Mouse (Mus musculus) layer of hippocampus, adult 6 months (tissue): ENCODE measurements around the gene Prr14l. TPM values are rescaled to one million over a fixed set of nuclear protein-coding genes. Genes with fewer than 3 reads are reported as not detected.

ENCODE experiments used
- long read RNA-seq, 2 experiments: library from polyadenylated mRNA; unstranded; transcript quantifications; one replicate each; pipeline ENCODE4 v2.0.0; 2019 to 2020
- polyA plus RNA-seq: library from polyadenylated mRNA; unstranded; fragments of <200 nt; fragmentation: Nextera tagmentation; gene quantifications from 2 replicates; pipeline ENCODE4 v1.2.3, GENCODE M21; 2021

Prr14l gene
- 14.1 and 17.0 TPM in 2 replicates for polyA plus RNA-seq
- long read RNA-seq, experiment 1, partial matches to known transcripts: 10 of 25 reads
- long read RNA-seq, experiment 1, other reads (novel, unspliced or antisense): 15 of 25 reads
- long read RNA-seq, experiment 2, partial matches to known transcripts: 12 of 42 reads
- long read RNA-seq, experiment 2, other reads (novel, unspliced or antisense): 30 of 42 reads

DNA sequence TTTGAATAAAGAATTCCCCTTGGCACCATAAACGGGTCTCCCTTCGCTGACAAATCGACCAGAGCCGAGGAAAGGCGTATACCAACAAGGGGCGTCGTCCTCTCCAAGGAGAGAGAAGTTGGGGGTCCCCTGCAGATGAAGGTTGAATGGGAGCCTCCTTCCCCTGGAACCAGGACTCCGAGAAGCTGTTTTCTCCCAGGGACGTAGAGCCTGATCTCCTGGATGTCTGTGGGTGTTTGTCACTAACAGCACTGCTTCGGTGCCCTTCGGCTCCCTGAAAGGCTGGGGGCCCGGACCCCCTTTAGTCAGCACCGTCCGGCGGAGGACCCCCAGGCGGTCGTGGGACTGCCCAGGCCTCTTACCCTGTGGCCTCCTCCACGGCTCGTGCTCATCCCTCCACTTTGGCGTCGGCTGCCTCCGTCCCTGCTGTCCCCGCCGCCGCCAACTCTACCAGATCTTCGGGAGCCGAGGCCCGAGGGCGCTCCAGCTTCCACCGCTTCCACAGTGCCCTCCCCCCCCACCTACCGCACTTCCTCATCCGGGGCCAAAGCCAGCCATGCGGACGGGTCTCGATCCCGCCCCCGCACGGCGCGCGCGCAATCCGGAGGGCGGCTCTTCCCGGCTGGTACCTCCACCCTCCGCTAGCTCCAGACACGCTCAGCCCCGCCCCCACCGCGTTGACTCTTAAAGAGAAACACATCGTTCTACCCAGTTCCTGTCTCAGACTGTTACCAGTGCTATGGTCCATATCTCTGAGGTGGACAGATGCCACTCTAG, at the start of gene Prr14l:
TSS of gene Prr14l (minus strand) at position 526 of the 777 bp plus-strand sequence.

GRCm38 (mm10) chr5:32863253-32864228, 9.5 kb upstream of the Prr14l start, which contains the start of gene Depdc5:
TSS of gene Depdc5 (plus strand) at chr5:32863701.

DNA sequence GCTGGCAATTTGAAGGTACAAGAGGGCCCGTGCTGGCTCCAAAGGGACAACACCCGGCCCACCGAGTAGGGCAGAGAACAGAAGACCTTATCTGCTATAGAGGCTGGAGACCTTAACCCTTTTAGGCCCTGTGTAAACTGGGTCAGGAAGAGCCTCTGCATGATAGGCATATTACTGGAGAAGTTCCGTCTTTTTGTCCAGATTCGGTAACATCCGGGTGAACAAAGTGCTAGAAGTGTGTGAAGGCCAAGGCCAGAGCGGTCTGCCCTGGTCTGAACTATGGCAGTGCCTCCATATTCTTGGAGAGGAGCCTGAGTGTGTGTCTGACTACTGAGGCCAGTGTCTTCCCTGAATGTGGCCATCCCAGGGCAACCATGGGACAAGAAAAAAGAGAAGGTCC, 27.0 kb downstream of the Prr14l start, which contains the start of gene Gm20671:
TSS of gene Gm20671 (minus strand) at position 101 of the 400 bp plus-strand sequence.

DNA sequence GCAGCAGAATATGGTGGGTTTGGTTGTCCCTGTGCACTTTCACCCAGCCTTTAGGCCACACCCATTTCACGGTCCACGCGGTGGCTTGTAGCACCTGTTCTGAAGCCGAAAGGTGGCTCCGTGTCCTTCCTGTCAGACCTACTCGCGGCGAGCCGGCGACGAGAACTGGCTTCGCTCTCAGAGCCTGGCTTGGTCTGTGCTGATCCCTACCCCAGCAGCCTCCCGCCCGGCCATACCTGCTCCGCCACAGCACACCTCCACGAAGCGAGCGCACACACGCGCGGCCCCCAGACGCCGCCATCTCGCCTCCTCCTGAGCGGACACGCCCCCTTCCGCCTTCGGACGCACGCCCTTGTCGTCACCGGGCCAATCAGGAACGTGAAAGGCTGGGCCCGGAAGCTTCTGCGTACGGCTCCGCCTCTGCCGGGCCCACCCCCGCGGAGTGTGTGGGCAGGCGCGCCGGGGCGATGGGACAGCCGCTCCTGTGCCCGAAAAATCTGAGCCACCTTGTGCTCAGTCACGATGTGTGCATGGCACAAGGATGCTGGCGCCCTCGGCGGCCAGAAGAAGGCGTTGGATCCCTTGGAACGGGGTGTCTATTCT, 68.6 kb downstream of the Prr14l start, which contains the start of gene Pisd:
TSS of gene Pisd (minus strand) at position 334 of the 603 bp plus-strand sequence.

Other genes with a start within 250 kb of the Prr14l start
- gene Yes1, start 243.1 kb downstream of the Prr14l start, polyA plus RNA-seq: 2.9 and 4.5 TPM in 2 replicates
- gene Pisd, start 68.6 kb downstream of the Prr14l start, polyA plus RNA-seq: 83.2 and 83.8 TPM in 2 replicates
- gene Gm20671, start 27.1 kb downstream of the Prr14l start, polyA plus RNA-seq: not detected in 2 replicates
- gene Depdc5, start 9.4 kb upstream of the Prr14l start, polyA plus RNA-seq: 11.2 and 12.8 TPM in 2 replicates
- gene Ywhah, start 164.6 kb upstream of the Prr14l start, polyA plus RNA-seq: 994 and 1,110 TPM in 2 replicates
- 0.20 and 0.25 TPM in 2 replicates for gene Slc5a1, start 250.0 kb upstream of the Prr14l start, polyA plus RNA-seq